Mouse (Mus musculus) embryonic facial prominence, embryonic 12.5 days (tissue): ENCODE measurements around the gene Necab2. TPM values are rescaled to one million over a fixed set of nuclear protein-coding genes. Genes with fewer than 3 reads are reported as not detected.

Experiments used
- ATAC-seq: fragments of 200-750 bp; cut with Nextera tagmentation; 2 replicates; pipeline ENCODE4 v1.8.0; 2017; ENCODE audit not compliant: insufficient number of reproducible peaks, insufficient read depth, low FRiP score, low TSS enrichment
- H3K27ac ChIP-seq: fragments of 300-500 bp; sonication (generic); 2 replicates; pipeline ENCODE4 v1.5.1; 2016; ENCODE audit warnings: mild to moderate bottlenecking
- H3K27me3 ChIP-seq: fragments of 300-500 bp; sonication (generic); 2 replicates; pipeline ENCODE4 v1.6.1; 2016; ENCODE audit warnings: mild to moderate bottlenecking, moderate library complexity
- H3K36me3 ChIP-seq: fragments of 300-500 bp; sonication (generic); 2 replicates; pipeline ENCODE4 v1.6.1; 2016; ENCODE audit warnings: mild to moderate bottlenecking
- H3K4me1 ChIP-seq: fragments of 300-500 bp; sonication (generic); 2 replicates; pipeline ENCODE4 v1.6.1; 2016
- H3K4me2 ChIP-seq: fragments of 300-500 bp; sonication (generic); replicated peaks from 2 replicates; pipeline ENCODE4 v1.6.1; 2016; ENCODE audit warnings: mild to moderate bottlenecking, moderate library complexity
- H3K4me3 ChIP-seq: fragments of 300-500 bp; sonication (generic); 2 replicates; pipeline ENCODE4 v1.5.1; 2016; ENCODE audit warnings: mild to moderate bottlenecking
- H3K9ac ChIP-seq: fragments of 300-500 bp; sonication (generic); 2 replicates; pipeline ENCODE4 v1.6.1; 2016; ENCODE audit warnings: mild to moderate bottlenecking, moderate library complexity
- H3K9me3 ChIP-seq: fragments of 300-500 bp; sonication (generic); 2 replicates; pipeline ENCODE4 v1.6.1; 2016; ENCODE audit warnings: mild to moderate bottlenecking, moderate library complexity
- WGBS: fragments of 180-500 bp; shearing (Covaris S2); methylation state at CpG from one replicate; pipeline ENCODE4 v1.1.7; 2016; 5-methylcytosine and 5-hydroxymethylcytosine counted together
- polyA plus RNA-seq: library from polyadenylated mRNA; unstranded; fragments of >200 nt; fragmentation: Nextera tagmentation; extraction: Ambion mirVana; gene quantifications from 2 replicates; pipeline ENCODE4 v1.2.1, GENCODE M21; 2016

Gene Necab2
- polyA plus RNA-seq, 1 experiment from 2014 or later = 12.5 TPM

DNA sequence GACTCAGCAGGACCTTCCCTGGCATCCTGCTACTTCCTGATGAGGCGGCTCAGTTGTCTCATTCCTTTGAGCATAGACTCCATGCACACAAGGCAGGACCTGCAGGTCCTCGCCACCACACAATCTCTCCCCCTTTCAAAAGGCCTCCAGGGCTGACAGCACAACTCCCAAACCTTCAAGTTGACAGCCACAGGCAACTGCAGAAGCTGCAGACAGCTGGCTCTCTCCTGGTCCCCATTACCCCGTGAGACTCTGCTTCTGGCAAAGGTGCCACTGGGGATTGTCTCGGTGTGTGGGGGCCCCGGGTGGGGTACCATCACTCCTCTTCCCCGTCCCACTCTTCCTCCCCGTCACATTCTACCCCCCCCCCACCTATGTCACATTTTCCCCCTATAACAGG, 26.2 kb upstream of the Necab2 start:
- Histone ChIP-seq H3K27me3 (no peaks in the 10 kb centered on the region), H3K27ac (no peak overlapping the region), H3K4me3 (no peak overlapping the region), H3K36me3 (no peaks in the 10 kb centered on the region), H3K9me3 (no peaks in the 10 kb centered on the region), H3K9ac (no peak overlapping the region), H3K4me1 (peaks cover 14% of the 10 kb centered on the region), H3K4me2 (no peak overlapping the region)
- 69% methylated on average over 7 of the region's 7 CpGs for WGBS
- no peak for ATAC-seq

- no peak for ATAC-seq
- Histone ChIP-seq H3K9me3 (no peaks in the 10 kb centered on the region), H3K4me3 (no peak overlapping the region), H3K9ac (no peak overlapping the region), H3K27ac (no peak overlapping the region), H3K4me1 (peaks cover 14% of the 10 kb centered on the region), H3K4me2 (no peak overlapping the region), H3K36me3 (no peaks in the 10 kb centered on the region), H3K27me3 (no peaks in the 10 kb centered on the region)
- 45% methylated on average over 9 of the region's 9 CpGs for WGBS
Observed at GRCm38 (mm10) chr8:119421603-119422122, 24.9 kb upstream of the Necab2 start.

- no peaks in the 10 kb centered on the region for H3K9me3 ChIP-seq
- H3K4me3 ChIP-seq = no peak overlapping the region
- H3K9ac ChIP-seq = no peak overlapping the region
- peaks cover 14% of the 10 kb centered on the region for H3K4me1 ChIP-seq
- no peaks in the 10 kb centered on the region for H3K27me3 ChIP-seq
- no peak overlapping the region for H3K4me2 ChIP-seq
- H3K27ac ChIP-seq = no peak overlapping the region
- 69% methylated on average over 9 of the region's 9 CpGs for WGBS
- H3K36me3 ChIP-seq = no peaks in the 10 kb centered on the region
- no peak for ATAC-seq
Observed at GRCm38 (mm10) chr8:119422123-119422711, 24.3 kb upstream of the Necab2 start.

GRCm38 (mm10) chr8:119423631-119424141, 22.8 kb upstream of the Necab2 start:
- peaks cover 14% of the 10 kb centered on the region for H3K4me1 ChIP-seq
- no peak overlapping the region for H3K4me2 ChIP-seq
- ATAC-seq = no peak
- no peak overlapping the region for H3K4me3 ChIP-seq
- WGBS = 54% methylated on average over 9 of the region's 9 CpGs
- no peak overlapping the region for H3K27ac ChIP-seq
- no peak overlapping the region for H3K9ac ChIP-seq
- no peaks in the 10 kb centered on the region for H3K36me3 ChIP-seq
- H3K9me3 ChIP-seq = no peaks in the 10 kb centered on the region
- no peaks in the 10 kb centered on the region for H3K27me3 ChIP-seq

- Histone ChIP-seq H3K27me3 (no peaks in the 10 kb centered on the region), H3K9me3 (no peaks in the 10 kb centered on the region), H3K4me1 (peaks cover 8% of the 10 kb centered on the region), H3K4me3 (no peak overlapping the region), H3K27ac (no peak overlapping the region), H3K4me2 (no peak overlapping the region), H3K9ac (no peak overlapping the region), H3K36me3 (no peaks in the 10 kb centered on the region)
- 85% methylated on average over 10 of the region's 10 CpGs for WGBS
- ATAC-seq = no peak
Observed at GRCm38 (mm10) chr8:119424199-119424733, 22.3 kb upstream of the Necab2 start.

GRCm38 (mm10) chr8:119424740-119425139, 21.8 kb upstream of the Necab2 start:
- no peak overlapping the region for H3K27ac ChIP-seq
- H3K27me3 ChIP-seq = no peaks in the 10 kb centered on the region
- H3K4me2 ChIP-seq = no peak overlapping the region
- no peak overlapping the region for H3K9ac ChIP-seq
- no peaks in the 10 kb centered on the region for H3K9me3 ChIP-seq
- ATAC-seq = no peak
- peaks cover 8% of the 10 kb centered on the region for H3K4me1 ChIP-seq
- no peaks in the 10 kb centered on the region for H3K36me3 ChIP-seq
- no peak overlapping the region for H3K4me3 ChIP-seq
- 78% methylated on average over 10 of the region's 10 CpGs for WGBS

DNA sequence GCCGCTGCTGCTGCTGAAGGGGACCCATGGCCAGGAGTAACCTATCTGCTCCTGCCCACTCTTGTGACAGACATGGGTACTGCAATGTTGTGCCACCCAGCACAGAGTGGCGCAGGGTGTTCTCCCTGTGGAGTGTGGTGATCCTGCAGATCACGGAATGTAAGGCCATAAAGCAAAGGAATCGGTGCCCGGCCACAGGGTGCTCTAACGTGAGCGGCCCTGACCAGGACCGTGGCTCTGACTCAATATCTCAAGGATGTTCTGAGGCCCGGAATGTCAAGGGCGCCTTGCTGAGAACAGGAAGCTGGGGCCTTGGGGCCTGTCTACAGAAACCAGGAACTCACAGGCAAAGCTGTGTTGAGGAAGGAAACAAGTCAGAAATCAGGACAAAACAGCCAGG, 21.0 kb upstream of the Necab2 start:
- Histone ChIP-seq H3K36me3 (no peaks in the 10 kb centered on the region), H3K4me1 (peaks cover 8% of the 10 kb centered on the region), H3K4me3 (no peak overlapping the region), H3K4me2 (no peak overlapping the region), H3K27ac (no peak overlapping the region), H3K9ac (no peak overlapping the region), H3K9me3 (no peaks in the 10 kb centered on the region), H3K27me3 (no peaks in the 10 kb centered on the region)
- no peak for ATAC-seq
- 86% methylated on average over 10 of the region's 10 CpGs for WGBS

DNA sequence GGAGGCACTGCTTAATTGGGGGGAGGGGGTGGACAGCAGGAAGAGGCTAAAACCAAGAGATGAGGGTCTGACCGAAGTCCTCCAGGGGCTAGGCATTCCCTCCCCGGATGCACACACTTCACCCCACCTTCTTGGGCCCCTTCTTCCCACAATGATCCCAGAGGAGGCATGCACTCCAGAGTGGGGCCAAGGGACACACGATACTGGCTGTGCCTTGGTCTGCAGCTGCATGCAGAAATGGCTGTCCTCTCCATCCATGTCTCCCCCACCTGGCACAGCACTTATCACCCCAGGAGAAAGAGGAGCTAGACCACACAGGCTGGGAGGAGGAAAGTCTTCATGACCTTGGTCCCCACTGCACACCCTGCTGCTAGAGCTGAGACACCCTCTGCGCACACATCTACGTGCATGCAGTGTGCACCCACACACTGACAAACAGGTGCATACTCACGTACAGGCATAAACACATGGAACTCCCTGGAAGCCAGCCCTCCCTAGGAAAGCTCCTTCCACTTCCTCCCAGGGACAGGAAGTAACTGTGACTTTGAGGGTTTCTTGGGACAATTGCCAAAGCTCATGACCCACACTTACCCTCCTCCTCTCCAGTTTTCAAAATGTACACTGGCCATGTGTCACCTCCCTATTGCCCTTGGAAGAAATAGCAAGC, 20.3 kb upstream of the Necab2 start:
- WGBS = 81% methylated on average over 6 of the region's 6 CpGs
- ATAC-seq = no peak
- Histone ChIP-seq H3K4me2 (no peak overlapping the region), H3K27me3 (no peaks in the 10 kb centered on the region), H3K9me3 (no peaks in the 10 kb centered on the region), H3K9ac (no peak overlapping the region), H3K4me1 (peaks cover 8% of the 10 kb centered on the region), H3K4me3 (no peak overlapping the region), H3K36me3 (no peaks in the 10 kb centered on the region), H3K27ac (no peak overlapping the region)

DNA sequence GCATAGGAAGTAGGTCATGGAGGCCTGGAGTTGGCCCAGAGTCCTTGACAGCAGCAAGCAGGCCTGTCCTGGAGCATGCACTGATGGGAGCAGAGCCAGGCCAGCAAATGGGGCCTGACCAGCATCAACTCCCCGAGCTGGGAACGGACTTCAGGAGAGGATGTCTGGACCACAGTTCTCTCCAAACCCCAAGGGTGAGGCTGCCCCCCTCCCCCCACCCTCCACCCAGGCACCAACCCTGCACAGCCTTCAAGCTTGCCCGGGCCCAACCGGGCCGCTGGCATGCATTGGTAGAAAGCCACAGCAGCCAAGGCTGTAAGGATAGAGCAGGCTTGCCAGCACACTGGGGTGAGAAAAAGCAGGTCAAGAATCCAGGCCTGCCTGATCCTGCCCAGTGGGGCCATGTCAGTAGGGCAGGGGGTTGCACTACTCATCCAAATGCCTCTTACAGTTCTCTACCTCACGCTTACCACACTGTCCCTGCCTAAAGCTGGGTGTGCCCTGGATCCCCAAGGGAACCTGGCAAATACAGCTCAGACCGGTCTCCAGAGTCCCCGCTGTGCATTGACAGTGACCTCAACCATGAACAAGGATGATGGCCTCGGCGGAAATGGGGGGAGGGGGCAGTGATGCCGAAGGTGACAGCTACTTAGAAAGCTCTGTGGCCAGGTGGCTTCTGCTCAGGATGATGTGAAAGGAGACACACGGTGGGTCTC, 18.7 kb upstream of the Necab2 start:
- H3K27me3 ChIP-seq = no peaks in the 10 kb centered on the region
- no peak for ATAC-seq
- no peak overlapping the region for H3K9ac ChIP-seq
- no peaks in the 10 kb centered on the region for H3K9me3 ChIP-seq
- H3K4me2 ChIP-seq = no peak overlapping the region
- no peaks in the 10 kb centered on the region for H3K36me3 ChIP-seq
- no peak overlapping the region for H3K27ac ChIP-seq
- H3K4me3 ChIP-seq = no peak overlapping the region
- peaks cover 10% of the 10 kb centered on the region for H3K4me1 ChIP-seq
- WGBS = 71% methylated on average over 12 of the region's 12 CpGs

DNA sequence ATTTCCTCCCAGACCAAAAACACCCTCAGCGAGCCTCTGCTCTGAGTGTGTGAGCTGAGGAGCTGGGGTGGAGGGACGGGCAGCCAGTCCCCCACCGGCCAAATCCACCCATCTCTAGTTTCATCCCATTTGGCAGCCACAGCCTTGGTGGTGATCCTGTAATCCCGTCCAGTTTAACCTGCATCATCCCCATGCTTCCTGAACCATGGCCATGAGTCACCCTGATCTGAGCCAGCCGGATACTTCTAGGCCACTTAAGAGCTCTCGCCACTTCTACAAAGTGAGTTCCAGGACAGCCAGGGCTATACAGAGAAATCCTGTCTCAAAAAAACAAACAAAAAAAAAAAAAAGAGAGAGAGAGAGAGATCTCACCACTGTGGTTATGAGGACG, 18.2 kb upstream of the Necab2 start:
- peaks cover 10% of the 10 kb centered on the region for H3K4me1 ChIP-seq
- 67% methylated on average over 7 of the region's 7 CpGs for whole genome bisulfite sequencing
- no peak for ATAC-seq

GRCm38 (mm10) chr8:119428766-119429327, 17.7 kb upstream of the Necab2 start:
- Histone ChIP-seq H3K4me2 (no peak overlapping the region), H3K36me3 (no peaks in the 10 kb centered on the region), H3K4me3 (no peak overlapping the region), H3K9me3 (no peaks in the 10 kb centered on the region), H3K27ac (no peak overlapping the region), H3K27me3 (no peaks in the 10 kb centered on the region), H3K4me1 (peaks cover 6% of the 10 kb centered on the region), H3K9ac (no peak overlapping the region)
- ATAC-seq = no peak
- WGBS = 82% methylated on average over 5 of the region's 5 CpGs

More for the DNA sequence above, 18.2 kb upstream of the Necab2 start:
- no peaks in the 10 kb centered on the region for H3K36me3 ChIP-seq
- H3K27ac ChIP-seq = no peak overlapping the region
- H3K4me3 ChIP-seq = no peak overlapping the region
- no peak overlapping the region for H3K4me2 ChIP-seq
- no peaks in the 10 kb centered on the region for H3K27me3 ChIP-seq
- H3K9me3 ChIP-seq = no peaks in the 10 kb centered on the region
- no peak overlapping the region for H3K9ac ChIP-seq
